23 mouse cellular contexts compared by ENCODE assay signal in genomic region chr13:34218776-34219175, GRCm38 (mm10).
"Had no signal": no experiment of that assay in that cellular context is flagged by ENCODE, and none has a peak within 500 bp of the region (broad histone marks: within the 10 kb centered on the region; RNA-seq: fewer than 3 reads in every experiment).

No protein-coding gene starts in this region.

- H3K9ac ChIP-seq: limb, embryonic 13.5 days; liver, embryonic 12.5 days; liver, embryonic 15.5 days; lung, embryonic 15.5 days; midbrain, embryonic 13.5 days; neural tube, embryonic 13.5 days; stomach, embryonic 15.5 days had no signal

- DNase-seq: kidney, postnatal 14 days; kidney, postnatal 4 days; layer of hippocampus, postnatal 36 days; liver; lung, adult 18-20 months; lung, postnatal 10 days; lung, postnatal 36 days; retina, postnatal 1 day; right cerebral cortex, postnatal 25 days; spleen, adult 18-20 months; thymus, postnatal 36 days had no signal

- H3K4me2 ChIP-seq: limb, embryonic 13.5 days; liver, embryonic 12.5 days; liver, embryonic 15.5 days; lung, embryonic 15.5 days; midbrain, embryonic 13.5 days; neural tube, embryonic 13.5 days; stomach, embryonic 15.5 days had no signal

- ATAC-seq: liver, embryonic 12.5 days; midbrain, embryonic 13.5 days; midbrain, embryonic 16.5 days had no signal

- H3K4me1 ChIP-seq: limb, embryonic 10.5 days had no signal

- H3K9me3 ChIP-seq: limb, embryonic 10.5 days; limb, embryonic 13.5 days; liver, embryonic 12.5 days; liver, embryonic 15.5 days; lung, embryonic 15.5 days; megakaryocyte, embryonic 14.5 days; midbrain, embryonic 10.5 days; midbrain, embryonic 13.5 days; neural tube, embryonic 13.5 days; stomach, embryonic 15.5 days had no signal

- H3K4me3 ChIP-seq: limb, embryonic 10.5 days; limb, embryonic 13.5 days; liver, embryonic 12.5 days; liver, embryonic 15.5 days; lung, embryonic 15.5 days; megakaryocyte, embryonic 14.5 days; midbrain, embryonic 10.5 days; midbrain, embryonic 13.5 days; myocyte; neural tube, embryonic 13.5 days; stomach, embryonic 15.5 days had no signal

- H3K27ac ChIP-seq: limb, embryonic 10.5 days; limb, embryonic 13.5 days; liver, embryonic 12.5 days; liver, embryonic 15.5 days; lung, embryonic 15.5 days; midbrain, embryonic 10.5 days; midbrain, embryonic 13.5 days; neural tube, embryonic 13.5 days; stomach, embryonic 15.5 days had no signal

- H3K36me3 ChIP-seq: limb, embryonic 10.5 days; limb, embryonic 13.5 days; lung, embryonic 15.5 days; stomach, embryonic 15.5 days had no signal

- H3K27me3 ChIP-seq: limb, embryonic 13.5 days; liver, embryonic 12.5 days; liver, embryonic 15.5 days; lung, embryonic 15.5 days; megakaryocyte, embryonic 14.5 days; midbrain, embryonic 13.5 days; neural tube, embryonic 13.5 days; stomach, embryonic 15.5 days had no signal
